Comparison of ENCODE assay signal across 23 mouse cellular contexts in the genomic region with DNA sequence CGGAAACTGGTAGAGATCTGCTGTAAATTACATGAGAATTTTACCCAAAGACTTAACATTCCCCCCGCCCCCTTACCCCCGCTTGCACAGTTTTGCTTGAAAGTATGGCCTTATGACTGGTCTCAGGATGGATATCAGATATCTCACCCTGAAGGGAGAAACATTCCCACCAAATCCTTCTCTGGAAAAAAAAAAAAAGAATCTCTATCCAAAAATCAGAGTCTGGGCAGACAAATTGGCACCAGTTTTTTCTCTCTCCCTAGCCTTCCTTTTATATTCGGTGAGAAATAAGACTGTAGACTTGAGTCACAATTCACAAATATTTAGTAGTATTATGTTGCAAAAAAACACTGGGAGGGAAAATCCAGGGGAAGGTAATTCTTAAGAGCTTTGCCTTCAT. TPM values are rescaled to one million over a fixed set of nuclear protein-coding genes. Genes with fewer than 3 reads are reported as not detected.
DNase-seq lines count a peak whose midpoint lies in the region; ATAC-seq lines count a peak whose summit lies in the region.
"Had no signal": no experiment of that assay in that cellular context is flagged by ENCODE, and none has a peak within 500 bp of the region (broad histone marks: within the 10 kb centered on the region; RNA-seq: fewer than 3 reads in every experiment).

No protein-coding gene starts in this region.

- 31% methylated on average over 4 of the region's 4 CpGs for WGBS in embryonic facial prominence, embryonic 11.5 days
- 38% methylated on average over 4 of the region's 4 CpGs for WGBS in embryonic facial prominence, embryonic 15.5 days
- 10% methylated on average over 4 of the region's 4 CpGs for WGBS in limb, embryonic 12.5 days
- WGBS in midbrain, embryonic 11.5 days = 76% methylated on average over 4 of the region's 4 CpGs

- intact Hi-C loops in left cerebral cortex, postnatal 10 days (cut with DNase I) = no loop called here

- peak; percentile 72 for DNase-seq in 3T3-L1 (ENCODE audit: low read depth, low spot score)
- DNase-seq in embryonic facial prominence, embryonic 11.5 days (ENCODE audit: low spot score) = no peak
- no peak for DNase-seq in layer of hippocampus, postnatal 14 days (ENCODE audit: low spot score in 2 of 2)
- DNase-seq in cerebellum, adult 11-12 months = no peak
- DNase-seq in left cerebral cortex, postnatal 10 days (ENCODE audit: extremely low spot score in 1 of 2, low spot score in 2 of 2) = no peak
- DNase-seq in midbrain, embryonic 11.5 days (ENCODE audit: low spot score, missing footprints) = no peak
- DNase-seq: adrenal gland, adult 2 months; adrenal gland, postnatal 25 days; cerebellum, adult 2 months; cerebellum, postnatal 10 days; embryo, embryonic 11 days; forebrain, postnatal 0 days; gastrocnemius, postnatal 25 days had no signal

- no peak overlapping the region for H3K9ac ChIP-seq in embryonic facial prominence, embryonic 11.5 days (replicated peaks; ENCODE audit: low read length)
- H3K9ac ChIP-seq in embryonic facial prominence, embryonic 15.5 days = no peak overlapping the region
- no peak overlapping the region for H3K9ac ChIP-seq in limb, embryonic 12.5 days (replicated peaks)
- no peak overlapping the region for H3K9ac ChIP-seq in midbrain, embryonic 11.5 days (ENCODE audit: low read length)
- H3K9ac ChIP-seq: forebrain, embryonic 13.5 days; forebrain, postnatal 0 days; heart, embryonic 12.5 days; hindbrain, embryonic 15.5 days had no signal

- H3K27ac ChIP-seq in embryonic facial prominence, embryonic 11.5 days (replicated peaks; ENCODE audit: low read depth, low read length) = 0 out of 2 replicates have a peak overlapping the region, but pooled peaks have one; percentile 13
- H3K27ac ChIP-seq in embryonic facial prominence, embryonic 15.5 days (replicated peaks) = peak overlapping the region; percentile 39; the same call in 1 of the 2 replicates
- H3K27ac ChIP-seq in limb, embryonic 12.5 days = peak overlapping the region; percentile 53
- no peak overlapping the region for H3K27ac ChIP-seq in midbrain, embryonic 11.5 days (ENCODE audit: low read depth, low read length)
- H3K27ac ChIP-seq: forebrain, embryonic 13.5 days; hindbrain, embryonic 10.5 days; hindbrain, embryonic 15.5 days had no signal

- ATAC-seq in embryonic facial prominence, embryonic 11.5 days (replicated peaks; ENCODE audit: insufficient number of reproducible peaks, low FRiP score, low TSS enrichment, low read depth) = no peak
- no peak for ATAC-seq in embryonic facial prominence, embryonic 15.5 days (ENCODE audit: insufficient number of reproducible peaks, low FRiP score, low TSS enrichment, low read depth)
- no peak for ATAC-seq in limb, embryonic 12.5 days (ENCODE audit: insufficient number of reproducible peaks, insufficient read depth, low FRiP score, low TSS enrichment, low read depth)
- no peak for ATAC-seq in midbrain, embryonic 11.5 days (ENCODE audit: low FRiP score)
- ATAC-seq: activated CD4-positive, CD25-positive, alpha-beta regulatory T cell, adult 4 months; forebrain, embryonic 13.5 days; forebrain, postnatal 0 days; Patski had no signal

- no peaks in the 10 kb centered on the region for H3K27me3 ChIP-seq in embryonic facial prominence, embryonic 11.5 days (ENCODE audit: control insufficient read depth, insufficient read depth, low read length)
- H3K27me3 ChIP-seq in embryonic facial prominence, embryonic 15.5 days = no peaks in the 10 kb centered on the region
- H3K27me3 ChIP-seq in limb, embryonic 12.5 days = no peaks in the 10 kb centered on the region
- H3K27me3 ChIP-seq in midbrain, embryonic 11.5 days (ENCODE audit: control insufficient read depth, insufficient read depth, low read length) = no peaks in the 10 kb centered on the region
- H3K27me3 ChIP-seq: forebrain, embryonic 13.5 days; heart, embryonic 12.5 days; hindbrain, embryonic 15.5 days had no signal

- H3K4me3 ChIP-seq in embryonic facial prominence, embryonic 11.5 days (ENCODE audit: low read depth, low read length) = no peak overlapping the region
- H3K4me3 ChIP-seq in embryonic facial prominence, embryonic 15.5 days (replicated peaks) = no peak overlapping the region
- H3K4me3 ChIP-seq in limb, embryonic 12.5 days (replicated peaks) = no peak overlapping the region
- H3K4me3 ChIP-seq in midbrain, embryonic 11.5 days (ENCODE audit: low read depth, low read length) = no peak overlapping the region
- H3K4me3 ChIP-seq: forebrain, embryonic 13.5 days; heart, embryonic 12.5 days; hindbrain, embryonic 10.5 days; hindbrain, embryonic 15.5 days had no signal

- no peak overlapping the region for H3K4me2 ChIP-seq in embryonic facial prominence, embryonic 11.5 days (ENCODE audit: low read depth, low read length)
- H3K4me2 ChIP-seq in embryonic facial prominence, embryonic 15.5 days (replicated peaks) = no peak overlapping the region
- H3K4me2 ChIP-seq in limb, embryonic 12.5 days = no peak overlapping the region
- no peak overlapping the region for H3K4me2 ChIP-seq in midbrain, embryonic 11.5 days
- H3K4me2 ChIP-seq: forebrain, embryonic 13.5 days; heart, embryonic 12.5 days; hindbrain, embryonic 15.5 days had no signal

- no peaks in the 10 kb centered on the region; the same call in 1 of the 2 replicates for H3K4me1 ChIP-seq in embryonic facial prominence, embryonic 11.5 days (ENCODE audit: control insufficient read depth, insufficient read depth, low read length)
- peaks cover 17% of the 10 kb centered on the region; the same call in 1 of the 2 replicates for H3K4me1 ChIP-seq in embryonic facial prominence, embryonic 15.5 days
- H3K4me1 ChIP-seq in limb, embryonic 12.5 days (replicated peaks) = peaks cover 39% of the 10 kb centered on the region
- no peaks in the 10 kb centered on the region for H3K4me1 ChIP-seq in midbrain, embryonic 11.5 days (ENCODE audit: control insufficient read depth, insufficient read depth, low read length)
- H3K4me1 ChIP-seq: hindbrain, embryonic 10.5 days; hindbrain, embryonic 15.5 days had no signal

- H3K36me3 ChIP-seq in embryonic facial prominence, embryonic 11.5 days (replicated peaks; ENCODE audit: control insufficient read depth, insufficient read depth, low read depth, low read length) = no peaks in the 10 kb centered on the region
- no peaks in the 10 kb centered on the region for H3K36me3 ChIP-seq in embryonic facial prominence, embryonic 15.5 days
- no peaks in the 10 kb centered on the region for H3K36me3 ChIP-seq in limb, embryonic 12.5 days
- H3K36me3 ChIP-seq in midbrain, embryonic 11.5 days (ENCODE audit: control insufficient read depth, insufficient read depth, low read length) = no peaks in the 10 kb centered on the region
- H3K36me3 ChIP-seq: heart, embryonic 12.5 days; hindbrain, embryonic 10.5 days; hindbrain, embryonic 15.5 days had no signal

- H3K9me3 ChIP-seq in embryonic facial prominence, embryonic 11.5 days (replicated peaks; ENCODE audit: control insufficient read depth, low read length) = no peaks in the 10 kb centered on the region
- H3K9me3 ChIP-seq in embryonic facial prominence, embryonic 15.5 days (replicated peaks) = no peaks in the 10 kb centered on the region
- no peaks in the 10 kb centered on the region for H3K9me3 ChIP-seq in limb, embryonic 12.5 days
- H3K9me3 ChIP-seq in midbrain, embryonic 11.5 days (ENCODE audit: control insufficient read depth, low read length) = no peaks in the 10 kb centered on the region
- H3K9me3 ChIP-seq: forebrain, embryonic 13.5 days; heart, embryonic 12.5 days; hindbrain, embryonic 10.5 days; hindbrain, embryonic 15.5 days had no signal

RNA-seq across cellular contexts. Expression of gene Prrx1, which starts 42.7 kb away (rescaled TPM):
- 126 and 145 TPM in 2 replicates for polyA plus RNA-seq in embryonic facial prominence, embryonic 11.5 days (2014; fragmentation: Nextera tagmentation; extraction: Ambion mirVana)
- 98.5 and 110 TPM in 2 replicates for polyA plus RNA-seq in embryonic facial prominence, embryonic 15.5 days (2015; fragmentation: Nextera tagmentation; extraction: Ambion mirVana)
- polyA plus RNA-seq in limb, embryonic 12.5 days (2016; fragmentation: Nextera tagmentation; extraction: Ambion mirVana) = 194 and 204 TPM in 2 replicates
- total RNA-seq in layer of hippocampus, postnatal 14 days (2021) = 1 to 10 TPM; 5.9 to 7.1 TPM
- total RNA-seq in left cerebral cortex, postnatal 10 days (2021) = 1 to 10 TPM; 6.3 to 7.0 TPM
- polyA plus RNA-seq in midbrain, embryonic 11.5 days (2014; fragmentation: Nextera tagmentation; extraction: Ambion mirVana) = 14.2 and 16.5 TPM in 2 replicates
- total RNA-seq: granulocyte monocyte progenitor cell, adult 5-6 weeks; MEL had no signal

RNA-seq across cellular contexts. Expression of gene Gorab, which starts 47.3 kb away (rescaled TPM):
- polyA plus RNA-seq in embryonic facial prominence, embryonic 11.5 days (2014; fragmentation: Nextera tagmentation; extraction: Ambion mirVana) = 38.9 and 41.9 TPM in 2 replicates
- polyA plus RNA-seq in embryonic facial prominence, embryonic 15.5 days (2015; fragmentation: Nextera tagmentation; extraction: Ambion mirVana) = 28.6 and 30.3 TPM in 2 replicates
- polyA plus RNA-seq in limb, embryonic 12.5 days (2016; fragmentation: Nextera tagmentation; extraction: Ambion mirVana) = 39.8 and 40.1 TPM in 2 replicates
- 10 to 100 TPM; 10.8 to 13.2 TPM for total RNA-seq in layer of hippocampus, postnatal 14 days (2021)
- total RNA-seq in left cerebral cortex, postnatal 10 days (2021) = 10 to 100 TPM; 10.8 to 10.9 TPM
- 27.9 and 28.0 TPM in 2 replicates for polyA plus RNA-seq in midbrain, embryonic 11.5 days (2014; fragmentation: Nextera tagmentation; extraction: Ambion mirVana)
